Mouse (Mus musculus): ENCODE data around the gene Dennd1a. TPM values are rescaled to one million over a fixed set of nuclear protein-coding genes. Genes with fewer than 3 reads are reported as not detected.

Dennd1a gene
- polyA plus RNA-seq, 1 experiment: 12.2 TPM

GRCm38 (mm10) chr2:38164326-38165035 lies 122.7 kb downstream of the Dennd1a start:
- no peak for DNase-seq (ENCODE audit: low read depth)

DNA sequence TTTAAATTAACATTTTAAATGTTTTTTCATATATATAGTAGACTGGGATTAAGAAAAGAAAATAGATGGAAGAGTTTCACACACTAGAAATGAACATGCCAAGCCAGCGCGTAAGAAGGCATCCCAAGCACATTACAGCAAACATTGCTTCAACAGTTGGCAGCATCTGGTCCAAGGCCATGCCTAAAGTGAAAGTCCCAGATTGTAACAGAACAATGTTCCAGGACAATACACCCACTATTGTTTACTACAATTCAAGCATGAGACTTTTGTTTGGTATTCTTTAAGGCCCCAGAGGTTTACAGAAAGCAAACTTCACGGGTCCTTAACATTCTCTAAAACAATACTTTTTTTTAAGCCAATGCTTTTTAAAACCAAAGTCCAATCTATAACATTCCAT lies 124.7 kb downstream of the Dennd1a start:
- DNase-seq (ENCODE audit: low read depth): no peak

- DNase-seq (ENCODE audit: low read depth): no peak
These were observed 125.7 kb downstream of the Dennd1a start for GRCm38 (mm10) chr2:38161484-38161883.

GRCm38 (mm10) chr2:38159736-38160135 lies 127.5 kb downstream of the Dennd1a start:
- no peak for DNase-seq (ENCODE audit: low read depth)

DNA sequence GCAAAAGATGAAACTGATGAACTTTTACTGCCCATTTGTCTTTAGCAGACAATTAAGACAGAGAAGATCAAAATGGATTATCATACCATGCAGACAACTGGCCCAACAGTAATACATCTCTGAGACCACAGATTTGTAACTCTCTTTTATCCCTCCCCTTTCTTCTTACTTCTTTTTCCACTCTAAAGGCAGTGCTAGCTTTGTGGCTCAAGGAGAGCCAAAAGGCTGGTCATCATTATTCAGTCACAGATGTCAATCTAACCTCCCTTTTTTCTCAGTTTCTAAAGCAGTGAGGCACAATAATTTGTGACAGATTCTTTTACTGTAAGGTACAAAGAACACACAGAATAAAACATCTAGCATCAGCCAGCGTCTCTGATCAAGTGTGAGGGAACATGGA lies 130.2 kb downstream of the Dennd1a start:
- DNase-seq (ENCODE audit: low read depth): no peak

GRCm38 (mm10) chr2:38156001-38156400 lies 131.2 kb downstream of the Dennd1a start:
- DNase-seq (ENCODE audit: low read depth): no peak

DNA sequence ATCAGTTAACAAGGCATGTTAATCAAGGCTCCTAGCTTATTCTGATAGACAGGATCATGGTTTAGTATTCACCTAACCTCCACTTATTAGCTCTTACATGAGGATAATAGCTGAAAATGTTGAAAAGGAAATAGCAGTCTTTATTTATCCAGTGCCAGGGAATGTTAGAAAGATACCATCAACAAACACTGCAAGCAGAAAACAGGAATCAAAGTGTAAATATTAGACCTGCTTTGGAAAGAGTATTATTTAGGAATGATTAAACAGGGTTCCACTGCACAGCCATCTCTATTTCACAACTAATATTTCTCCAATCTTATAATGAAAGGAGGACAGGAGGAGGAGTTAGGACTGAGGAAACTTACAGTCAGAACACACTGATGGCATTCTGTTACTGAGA lies 142.4 kb downstream of the Dennd1a start:
- no peak for DNase-seq (ENCODE audit: low read depth)

DNA sequence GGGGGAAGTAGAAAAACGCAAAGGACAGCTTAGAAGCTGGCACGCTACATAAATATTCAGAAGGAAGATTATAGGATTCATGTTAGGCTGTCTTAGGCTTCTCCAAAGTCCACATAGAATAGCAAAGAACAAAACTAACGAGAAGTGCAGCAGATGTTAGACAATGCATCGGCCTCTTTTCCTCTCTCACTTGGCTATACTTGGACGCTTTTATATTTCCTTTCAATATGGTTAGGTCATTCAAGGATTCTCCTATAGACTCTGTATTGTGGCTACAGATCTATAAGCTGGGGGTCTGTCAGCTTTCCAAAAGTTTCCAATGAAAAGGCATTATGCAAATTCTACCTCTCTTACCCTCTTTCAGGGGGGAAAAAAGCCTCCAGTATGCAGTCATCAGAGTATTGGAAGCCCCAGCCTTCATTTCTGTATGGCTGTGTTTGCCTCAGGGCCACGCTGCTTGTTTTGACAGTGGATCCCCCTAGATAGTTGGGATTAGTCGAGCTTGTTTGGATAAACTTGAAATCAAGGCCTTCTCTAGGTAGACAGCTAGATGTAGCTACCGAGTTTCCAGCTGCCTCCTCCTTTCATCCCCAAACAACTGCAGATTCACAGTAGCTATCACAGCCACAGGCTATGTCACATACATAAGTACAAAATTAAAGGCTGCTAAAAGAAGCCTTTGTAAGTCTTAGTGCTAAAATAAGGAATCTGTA lies 143.0 kb downstream of the Dennd1a start:
- DNase-seq (ENCODE audit: low read depth): no peak

DNA sequence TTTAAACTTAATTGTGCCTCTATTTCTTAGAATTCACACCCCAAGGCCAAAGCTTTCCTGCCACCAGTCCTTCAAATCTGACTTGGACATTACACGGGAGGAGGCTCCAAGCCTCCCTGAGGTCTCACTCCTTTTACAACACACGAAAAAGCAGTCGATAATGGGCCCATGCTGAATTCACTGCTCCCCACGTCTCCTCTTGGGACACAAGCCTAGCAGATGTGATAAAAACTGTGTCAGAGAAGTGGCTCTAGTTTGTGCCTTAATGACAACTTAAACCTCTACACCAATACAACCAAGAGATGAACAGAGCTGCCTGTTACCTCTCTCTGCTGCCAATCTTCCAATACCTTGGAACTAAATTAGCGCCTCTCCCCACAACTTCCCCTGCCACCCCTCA lies 144.3 kb downstream of the Dennd1a start:
- DNase-seq (ENCODE audit: low read depth): no peak

GRCm38 (mm10) chr2:38142210-38142609 lies 145.0 kb downstream of the Dennd1a start:
- DNase-seq (ENCODE audit: low read depth): no peak

DNA sequence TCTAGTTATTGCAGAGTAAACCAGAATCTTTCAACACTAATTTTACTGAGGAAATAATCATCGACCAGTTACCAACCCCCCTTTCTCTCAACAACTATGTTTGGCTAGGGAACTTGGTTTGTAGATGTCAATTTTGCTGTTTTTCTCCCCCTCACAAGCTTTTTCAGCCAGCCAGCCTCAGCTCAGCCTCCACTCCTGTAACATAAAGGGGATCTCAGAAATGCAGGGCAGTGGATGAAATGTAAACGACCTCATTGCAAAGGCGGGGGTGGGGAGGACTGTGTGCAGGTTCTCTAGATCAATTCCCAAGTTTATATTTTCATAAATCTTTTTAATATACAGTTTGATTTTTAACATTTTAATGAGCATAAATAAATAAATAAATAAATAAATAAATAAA lies 147.7 kb downstream of the Dennd1a start:
- no peak for DNase-seq (ENCODE audit: low read depth)

DNA sequence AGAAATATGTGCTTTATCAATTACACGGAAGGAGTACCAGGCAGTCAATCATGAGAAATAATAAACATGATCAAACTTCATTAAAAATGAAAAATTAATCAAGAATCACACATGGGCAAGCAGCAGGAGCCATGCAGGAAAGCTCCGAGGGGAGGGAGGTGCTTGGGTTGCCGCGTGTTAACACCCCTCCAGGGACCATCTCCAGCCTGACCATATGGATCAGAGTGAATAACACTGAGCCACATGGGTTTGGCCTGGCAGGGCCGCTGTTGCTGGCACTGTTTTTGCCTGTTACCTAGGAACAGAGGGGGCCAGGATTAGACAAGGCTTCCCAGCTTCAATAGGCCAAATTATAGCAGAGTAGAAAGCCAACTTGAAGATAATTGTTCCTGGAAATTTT lies 150.1 kb downstream of the Dennd1a start:
- no peak for DNase-seq (ENCODE audit: low read depth)

GRCm38 (mm10) chr2:38135427-38135826 lies 151.8 kb downstream of the Dennd1a start:
- DNase-seq (ENCODE audit: low read depth): no peak

- no peak for DNase-seq (ENCODE audit: low read depth)
These were observed 154.0 kb downstream of the Dennd1a start for GRCm38 (mm10) chr2:38133036-38133825.

- no peak for DNase-seq (ENCODE audit: low read depth)
These were observed 154.9 kb downstream of the Dennd1a start for GRCm38 (mm10) chr2:38132233-38132822.

DNA sequence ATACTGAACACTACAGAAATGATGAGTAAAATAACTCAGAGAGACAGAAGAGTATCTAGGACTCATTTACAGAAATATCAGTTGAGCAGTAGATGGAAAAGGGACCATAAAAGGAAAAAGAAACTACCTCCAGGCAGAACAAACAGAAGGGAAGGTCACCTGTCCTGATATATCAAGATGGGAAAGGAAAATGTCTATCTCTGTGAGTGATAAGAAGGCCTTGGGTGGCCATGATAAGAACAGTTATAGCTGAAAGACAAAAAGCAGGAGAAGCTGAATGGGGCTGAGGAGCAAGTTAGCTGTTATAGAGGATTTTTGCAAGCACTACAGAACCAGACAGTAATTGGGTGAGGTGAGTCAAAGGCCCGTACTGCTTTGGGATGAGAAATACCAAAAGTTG lies 155.7 kb downstream of the Dennd1a start:
- DNase-seq (ENCODE audit: low read depth): no peak

GRCm38 (mm10) chr2:38129961-38130802 lies 157.0 kb downstream of the Dennd1a start:
- DNase-seq (ENCODE audit: low read depth): no peak

GRCm38 (mm10) chr2:38126383-38126732 lies 160.8 kb downstream of the Dennd1a start:
- DNase-seq (ENCODE audit: low read depth): no peak

- DNase-seq (ENCODE audit: low read depth): no peak
These were observed 161.4 kb downstream of the Dennd1a start for GRCm38 (mm10) chr2:38125671-38126382.

DNA sequence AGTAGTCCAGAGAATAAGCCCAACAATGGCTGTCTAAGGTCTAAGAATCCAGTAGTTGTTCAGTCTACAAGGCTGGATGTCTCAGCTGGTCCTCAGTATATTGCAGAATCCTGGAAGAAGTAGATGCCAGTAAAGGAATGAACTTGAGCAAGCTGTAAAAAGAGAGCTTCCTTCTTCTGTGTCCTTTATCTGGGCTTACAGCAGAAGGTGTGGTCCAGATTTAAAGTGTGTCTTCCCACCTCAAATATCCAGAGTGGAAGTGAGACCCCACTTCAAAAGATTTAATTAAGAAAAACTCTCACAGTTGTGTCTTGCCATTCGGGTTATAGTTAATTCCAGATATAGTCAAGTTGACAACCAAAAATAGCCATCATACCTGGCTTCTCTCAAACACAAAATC lies 162.5 kb downstream of the Dennd1a start:
- no peak for DNase-seq (ENCODE audit: low read depth)

- no peak for DNase-seq (ENCODE audit: low read depth)
These were observed 172.2 kb downstream of the Dennd1a start for GRCm38 (mm10) chr2:38115000-38115399.
